Mouse (Mus musculus) liver, embryonic 13.5 days (tissue): ENCODE measurements around the gene Odf2l. TPM values are rescaled to one million over a fixed set of nuclear protein-coding genes. Genes with fewer than 3 reads are reported as not detected.

Experiments
- ATAC-seq: fragments of 200-750 bp; cut with Nextera tagmentation; 2 replicates; pipeline ENCODE4 v1.8.0; 2017; ENCODE audit warnings: low read depth, mild to moderate bottlenecking, moderate number of reproducible peaks, moderate library complexity
- DNase-seq: peaks from one replicate; pipeline ENCODE4 v3.0.0; 2022
- H3K27ac ChIP-seq: fragments of 300-500 bp; sonication (generic); 2 replicates; pipeline ENCODE4 v1.5.1; 2015; ENCODE audit warnings: moderate library complexity, mild to moderate bottlenecking, inconsistent platforms
- H3K27me3 ChIP-seq: fragments of 300-500 bp; sonication (generic); 2 replicates; pipeline ENCODE4 v1.6.1; 2015; ENCODE audit warnings: mild to moderate bottlenecking, inconsistent platforms
- H3K36me3 ChIP-seq: fragments of 300-500 bp; sonication (generic); 2 replicates; pipeline ENCODE4 v1.6.1; 2015; ENCODE audit warnings: mild to moderate bottlenecking, inconsistent platforms
- H3K4me1 ChIP-seq: fragments of 300-500 bp; sonication (generic); replicated peaks from 2 replicates; pipeline ENCODE4 v1.6.1; 2015; ENCODE audit warnings: inconsistent platforms
- H3K4me2 ChIP-seq: fragments of 300-500 bp; sonication (generic); 2 replicates; pipeline ENCODE4 v1.6.1; 2015; ENCODE audit warnings: inconsistent platforms, mild to moderate bottlenecking, moderate library complexity
- H3K4me3 ChIP-seq: fragments of 300-500 bp; sonication (generic); replicated peaks from 2 replicates; pipeline ENCODE4 v1.5.1; 2015; ENCODE audit warnings: mild to moderate bottlenecking, inconsistent platforms
- H3K9ac ChIP-seq: fragments of 300-500 bp; sonication (generic); 2 replicates; pipeline ENCODE4 v1.6.1; 2015; ENCODE audit warnings: mild to moderate bottlenecking, inconsistent platforms
- H3K9me3 ChIP-seq: fragments of 300-500 bp; sonication (generic); replicated peaks from 2 replicates; pipeline ENCODE4 v1.6.1; 2016; ENCODE audit warnings: inconsistent platforms
- WGBS: fragments of 180-500 bp; shearing (Covaris S2); methylation state at CpG from one replicate; pipeline ENCODE4 v1.1.7; 2015; ENCODE audit not compliant: insufficient replicate concordance; 5-methylcytosine and 5-hydroxymethylcytosine counted together
- polyA plus RNA-seq: library from polyadenylated mRNA; unstranded; fragments of >200 nt; fragmentation: Nextera tagmentation; extraction: Ambion mirVana; gene quantifications from 2 replicates; pipeline ENCODE4 v1.2.1, GENCODE M21; 2015

Gene Odf2l
- polyA plus RNA-seq, 1 experiment from 2014 or later, result 7.9 TPM

DNA sequence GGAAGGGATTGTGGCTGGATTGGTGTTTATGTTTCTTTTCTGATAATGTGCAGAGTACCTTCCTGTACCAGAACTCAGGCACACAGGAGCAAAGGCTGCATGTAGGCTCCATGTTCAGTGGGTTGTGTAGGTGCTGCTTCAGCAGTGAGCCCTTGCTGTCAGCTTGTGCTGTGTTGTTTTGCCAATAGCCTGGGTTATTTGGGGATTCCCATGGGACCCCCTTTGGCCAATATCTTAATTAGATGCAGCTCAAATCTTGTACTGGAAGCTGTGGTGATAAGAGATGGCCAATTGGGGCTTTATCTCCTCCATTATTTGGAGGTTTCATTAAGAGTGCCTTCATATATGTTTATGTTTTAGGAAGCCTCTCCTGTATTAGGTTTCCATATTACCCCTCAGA, 24.5 kb downstream of the Odf2l start:
- Histone ChIP-seq H3K9ac (no peak overlapping the region), H3K4me1 (no peaks in the 10 kb centered on the region), H3K9me3 (no peaks in the 10 kb centered on the region), H3K27ac (no peak overlapping the region), H3K4me2 (no peak overlapping the region), H3K27me3 (no peaks in the 10 kb centered on the region), H3K4me3 (no peak overlapping the region), H3K36me3 (no peaks in the 10 kb centered on the region)
- no peak for DNase-seq
- ATAC-seq, result no peak

DNA sequence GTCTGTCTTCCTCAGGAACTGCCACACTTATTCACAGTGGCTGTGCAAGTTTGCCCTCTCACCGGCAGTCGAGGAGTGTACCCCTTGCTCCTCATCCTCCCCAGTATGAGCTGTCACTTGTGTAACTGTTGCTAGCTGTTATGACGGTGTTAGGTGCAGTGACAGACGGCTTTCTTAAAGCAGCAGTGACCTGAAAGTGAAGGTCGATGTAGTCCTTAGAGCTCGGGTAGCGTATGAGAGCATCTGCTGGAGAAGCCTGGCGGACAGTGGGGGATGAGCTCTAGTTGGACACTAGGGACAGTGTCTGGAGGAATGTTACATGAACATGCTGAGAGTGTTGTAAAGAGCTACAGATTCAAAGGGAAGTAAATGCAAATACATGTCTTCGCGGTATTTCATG, 25.5 kb downstream of the Odf2l start:
- ATAC-seq (no peak), DNase-seq (no peak)
- Histone ChIP-seq H3K9ac (no peak overlapping the region), H3K27me3 (no peaks in the 10 kb centered on the region), H3K4me1 (no peaks in the 10 kb centered on the region), H3K36me3 (0 out of 2 replicates have a peak, but pooled peaks cover 1% of the 10 kb centered on the region), H3K9me3 (no peaks in the 10 kb centered on the region), H3K27ac (no peak overlapping the region), H3K4me2 (no peak overlapping the region), H3K4me3 (no peak overlapping the region)
- 85% methylated on average over 10 of the region's 10 CpGs for WGBS

DNA sequence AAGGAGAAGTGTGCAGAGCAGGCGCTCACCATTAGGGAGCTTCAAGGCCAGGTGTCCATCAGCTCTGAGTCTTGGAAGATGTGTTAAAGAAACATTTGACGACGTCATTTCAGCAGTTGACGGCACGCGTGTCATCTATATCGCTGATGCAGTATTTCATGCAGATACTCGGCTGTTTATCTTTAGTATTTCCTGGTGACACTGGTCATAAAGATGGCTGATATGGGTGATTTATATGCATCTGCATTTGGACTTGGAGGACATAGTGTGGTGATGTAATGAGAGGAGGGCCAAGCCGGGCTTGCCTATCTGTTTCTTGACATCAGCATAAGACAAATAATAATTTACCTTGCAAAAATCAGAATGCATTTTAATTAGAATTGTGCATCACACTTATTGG, 28.5 kb downstream of the Odf2l start:
- no peaks in the 10 kb centered on the region for H3K4me1 ChIP-seq
- DNase-seq (no peak), ATAC-seq (no peak)
- no peaks in the 10 kb centered on the region for H3K27me3 ChIP-seq
- no peaks in the 10 kb centered on the region for H3K9me3 ChIP-seq
- no peak overlapping the region for H3K4me2 ChIP-seq
- 85% methylated on average over 9 of the region's 9 CpGs for WGBS
- no peak overlapping the region for H3K4me3 ChIP-seq
- no peak overlapping the region for H3K27ac ChIP-seq
- 0 out of 2 replicates have a peak, but pooled peaks cover 8% of the 10 kb centered on the region for H3K36me3 ChIP-seq
- H3K9ac ChIP-seq, result no peak overlapping the region

DNA sequence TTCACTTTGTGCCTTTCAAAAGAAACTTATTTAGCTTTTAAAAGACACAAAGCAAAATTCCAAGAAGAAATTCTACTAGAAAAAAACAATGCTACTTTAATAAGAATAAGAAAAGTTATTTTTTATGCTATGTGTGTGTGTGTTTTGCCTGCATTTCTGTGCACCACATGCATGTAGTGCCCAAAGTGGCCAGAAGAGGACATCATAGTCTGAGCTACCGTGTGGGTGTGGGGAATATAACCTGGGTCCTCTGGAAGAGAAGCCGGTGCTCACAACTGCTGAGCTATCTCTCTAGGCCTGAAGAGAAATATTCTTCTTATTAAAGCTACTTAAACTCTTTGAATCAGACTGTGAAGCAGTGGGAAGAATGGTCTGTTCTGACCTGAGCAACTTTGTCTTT, 29.1 kb downstream of the Odf2l start:
- DNase-seq, result no peak
- Histone ChIP-seq H3K27me3 (no peaks in the 10 kb centered on the region), H3K4me1 (no peaks in the 10 kb centered on the region), H3K36me3 (0 out of 2 replicates have a peak, but pooled peaks cover 8% of the 10 kb centered on the region), H3K4me3 (no peak overlapping the region), H3K9ac (no peak overlapping the region), H3K9me3 (no peaks in the 10 kb centered on the region), H3K4me2 (no peak overlapping the region), H3K27ac (no peak overlapping the region)
- no peak for ATAC-seq
- 69% methylated on average over 2 of the region's 2 CpGs for WGBS

DNA sequence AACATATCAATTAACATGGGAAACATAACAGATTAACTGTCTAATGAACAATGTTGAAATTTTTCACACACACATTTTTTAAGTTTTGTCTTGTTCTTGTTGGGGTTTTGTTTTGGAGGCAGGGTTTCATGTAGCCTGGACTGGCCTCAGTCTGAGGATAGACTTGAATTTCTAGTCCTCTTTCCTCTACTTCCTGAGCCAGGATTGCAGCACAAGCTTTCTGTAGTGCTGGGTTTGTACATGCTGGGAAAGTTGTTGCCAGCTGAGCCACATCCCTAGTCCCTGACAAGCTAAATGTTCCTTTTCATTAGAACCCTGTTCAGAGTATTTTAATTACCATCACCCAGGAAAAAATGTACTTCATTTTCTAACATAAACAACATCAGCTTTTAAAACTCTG, 29.6 kb downstream of the Odf2l start:
- no peak overlapping the region for H3K9ac ChIP-seq
- DNase-seq, result no peak

DNA sequence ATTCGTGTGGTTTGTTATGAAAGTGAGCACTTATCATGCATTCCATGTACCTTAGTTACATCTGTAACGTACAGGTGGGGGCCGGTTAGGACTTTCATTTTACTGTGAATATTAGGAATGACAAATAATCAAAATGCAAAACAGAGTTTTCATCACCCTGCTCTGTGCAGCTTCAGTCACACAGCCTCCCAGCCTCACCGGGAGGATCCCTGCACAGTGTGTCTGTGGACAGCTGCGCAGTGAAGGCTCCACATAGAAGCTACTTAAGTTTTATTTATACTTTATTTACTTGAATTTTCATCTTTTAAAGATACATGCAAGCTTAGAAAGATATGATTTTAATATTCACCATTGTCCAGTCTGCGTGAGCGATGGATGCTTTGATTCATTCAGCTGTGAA, 32.7 kb downstream of the Odf2l start:
- Histone ChIP-seq H3K4me2 (no peak overlapping the region), H3K27me3 (no peaks in the 10 kb centered on the region), H3K27ac (no peak overlapping the region), H3K4me3 (no peak overlapping the region), H3K9me3 (no peaks in the 10 kb centered on the region), H3K9ac (no peak overlapping the region), H3K4me1 (no peaks in the 10 kb centered on the region), H3K36me3 (0 out of 2 replicates have a peak, but pooled peaks cover 8% of the 10 kb centered on the region)
- WGBS, result 81% methylated on average over 7 of the region's 7 CpGs
- DNase-seq, result no peak
- no peak for ATAC-seq

More for the DNA sequence above, 29.6 kb downstream of the Odf2l start:
- 0 out of 2 replicates have a peak, but pooled peaks cover 8% of the 10 kb centered on the region for H3K36me3 ChIP-seq
- no peaks in the 10 kb centered on the region for H3K9me3 ChIP-seq
- no peak overlapping the region for H3K27ac ChIP-seq
- no peaks in the 10 kb centered on the region for H3K4me1 ChIP-seq
- no peak for ATAC-seq
- H3K27me3 ChIP-seq, result no peaks in the 10 kb centered on the region
- no peak overlapping the region for H3K4me2 ChIP-seq
- no peak overlapping the region for H3K4me3 ChIP-seq

DNA sequence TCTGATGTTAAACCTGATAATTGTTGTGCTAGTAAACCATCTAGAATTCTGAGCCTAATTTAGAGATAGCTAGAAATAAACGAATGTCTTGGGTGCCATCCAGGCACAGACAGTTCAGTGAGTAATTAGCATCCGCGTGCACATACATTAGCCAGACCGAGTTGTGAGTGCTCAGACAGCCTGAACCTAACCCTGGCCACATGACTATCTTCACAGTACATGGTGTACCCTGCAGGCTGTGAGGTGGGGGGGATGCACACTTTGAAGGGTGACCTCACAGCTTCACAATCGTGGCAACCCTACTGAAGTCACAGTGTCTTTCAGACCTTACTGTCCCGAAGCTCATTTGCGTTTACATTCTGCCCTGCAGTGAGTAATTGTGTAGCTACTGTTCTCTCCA, 33.5 kb downstream of the Odf2l start:
- 73% methylated on average over 7 of the region's 7 CpGs for WGBS
- DNase-seq, result no peak
- H3K4me3 ChIP-seq, result no peak overlapping the region

DNA sequence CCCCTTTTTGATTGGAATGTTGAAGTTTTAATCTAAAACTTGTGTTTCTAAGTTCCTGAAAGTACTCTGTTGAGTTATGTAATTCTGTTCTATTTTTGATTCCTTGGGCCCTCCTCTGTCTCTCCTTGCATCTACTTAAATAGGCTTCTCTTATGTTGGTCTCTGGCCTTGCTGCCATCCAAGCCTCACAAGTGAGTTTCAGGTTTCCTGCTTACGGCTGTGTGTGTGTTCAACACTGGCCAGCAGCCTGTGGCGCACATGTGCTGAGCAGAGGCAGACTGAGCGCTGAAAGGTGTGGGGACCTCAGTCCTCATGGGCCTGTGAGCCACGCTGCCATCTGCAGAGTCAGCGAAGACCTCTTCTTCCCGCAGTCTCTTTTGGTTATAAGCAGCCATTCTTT, 38.5 kb downstream of the Odf2l start:
- 81% methylated on average over 6 of the region's 6 CpGs for WGBS
- no peaks in the 10 kb centered on the region for H3K4me1 ChIP-seq
- DNase-seq, result no peak
- no peaks in the 10 kb centered on the region for H3K27me3 ChIP-seq
- no peak for ATAC-seq
- no peaks in the 10 kb centered on the region for H3K9me3 ChIP-seq
- H3K4me2 ChIP-seq, result no peak overlapping the region
- no peak overlapping the region for H3K27ac ChIP-seq
- H3K9ac ChIP-seq, result no peak overlapping the region
- no peaks in the 10 kb centered on the region for H3K36me3 ChIP-seq
- no peak overlapping the region for H3K4me3 ChIP-seq

More for the DNA sequence above, 33.5 kb downstream of the Odf2l start:
- ATAC-seq, result no peak
- Histone ChIP-seq H3K4me2 (no peak overlapping the region), H3K27me3 (no peaks in the 10 kb centered on the region), H3K9me3 (no peaks in the 10 kb centered on the region), H3K36me3 (0 out of 2 replicates have a peak, but pooled peaks cover 8% of the 10 kb centered on the region), H3K27ac (no peak overlapping the region), H3K9ac (no peak overlapping the region), H3K4me1 (no peaks in the 10 kb centered on the region)

DNA sequence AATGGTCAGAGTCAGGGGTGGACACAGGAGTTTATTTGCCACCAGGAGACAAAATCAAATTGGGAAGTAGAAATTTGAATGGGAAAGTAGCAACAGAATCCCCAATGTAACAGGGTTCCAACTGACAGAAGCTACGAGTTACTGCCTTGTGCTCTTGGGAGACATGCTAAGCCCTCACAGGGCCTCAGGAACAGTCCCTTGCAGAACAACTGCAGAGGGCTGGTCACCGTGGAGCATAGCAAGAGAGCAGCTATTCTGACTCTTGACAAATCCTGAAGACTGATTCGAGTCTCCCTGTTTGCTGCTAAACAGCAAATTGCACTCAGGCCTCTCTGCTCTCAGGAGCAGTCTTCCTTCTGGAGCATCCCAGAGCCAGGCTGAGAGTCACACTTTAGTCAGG, 40.1 kb downstream of the Odf2l start:
- Histone ChIP-seq H3K27ac (no peak overlapping the region), H3K9me3 (no peaks in the 10 kb centered on the region), H3K4me1 (no peaks in the 10 kb centered on the region), H3K36me3 (no peaks in the 10 kb centered on the region), H3K4me3 (no peak overlapping the region), H3K27me3 (no peaks in the 10 kb centered on the region), H3K4me2 (no peak overlapping the region), H3K9ac (no peak overlapping the region)
- DNase-seq, result no peak
- no peak for ATAC-seq
- WGBS, result 66% methylated on average over 3 of the region's 3 CpGs

DNA sequence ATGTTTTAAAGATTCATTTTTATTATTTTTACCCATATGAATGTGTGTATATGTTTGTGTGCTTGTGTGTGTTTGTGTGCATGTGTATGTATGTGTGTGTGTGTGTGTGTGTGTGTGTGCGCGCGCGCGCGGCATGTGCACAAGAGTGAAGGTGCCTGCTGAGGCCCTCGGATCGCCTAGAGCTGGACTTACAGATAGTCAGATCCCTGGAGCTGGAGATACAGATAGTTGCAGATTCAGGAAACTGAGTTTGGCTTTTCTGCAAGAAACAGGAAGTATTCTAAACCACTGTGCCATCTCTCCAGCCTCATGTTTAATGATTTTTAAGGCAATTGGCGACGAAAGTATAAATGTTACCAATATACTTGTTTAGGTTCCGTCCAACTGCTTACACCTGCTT, 48.4 kb downstream of the Odf2l start:
- ATAC-seq, result no peak
- WGBS, result 41% methylated on average over 11 of the region's 11 CpGs
- DNase-seq, result no peak

DNA sequence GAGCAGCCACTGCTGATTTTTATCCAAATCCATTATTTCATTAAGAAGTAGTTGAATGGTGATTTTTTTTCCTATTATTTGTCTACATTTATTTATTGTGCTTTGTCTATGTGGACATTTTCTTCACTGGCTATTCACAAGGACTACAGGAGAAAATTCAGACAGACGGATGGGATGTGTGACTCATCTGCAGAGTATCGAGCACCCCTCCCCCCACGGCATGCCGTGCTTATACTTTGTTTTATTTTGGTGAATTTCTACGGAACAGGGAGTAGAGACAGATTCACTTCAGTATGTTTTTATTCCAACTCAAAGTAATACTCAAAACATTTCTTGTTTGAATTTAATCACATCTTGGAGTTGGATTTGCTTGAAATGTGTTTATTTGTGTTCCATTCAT, 49.4 kb downstream of the Odf2l start:
- no peaks in the 10 kb centered on the region for H3K36me3 ChIP-seq
- H3K9me3 ChIP-seq, result no peaks in the 10 kb centered on the region
- ATAC-seq (no peak), DNase-seq (no peak)
- H3K27ac ChIP-seq, result no peak overlapping the region
- no peak overlapping the region for H3K4me2 ChIP-seq
- H3K4me1 ChIP-seq, result no peaks in the 10 kb centered on the region
- no peaks in the 10 kb centered on the region for H3K27me3 ChIP-seq
- H3K4me3 ChIP-seq, result no peak overlapping the region
- 75% methylated on average over 5 of the region's 5 CpGs for WGBS
- no peak overlapping the region for H3K9ac ChIP-seq

More for the DNA sequence above, 48.4 kb downstream of the Odf2l start:
- Histone ChIP-seq H3K27me3 (no peaks in the 10 kb centered on the region), H3K9ac (no peak overlapping the region), H3K36me3 (no peaks in the 10 kb centered on the region), H3K4me2 (no peak overlapping the region), H3K4me1 (no peaks in the 10 kb centered on the region), H3K9me3 (no peaks in the 10 kb centered on the region), H3K4me3 (no peak overlapping the region), H3K27ac (no peak overlapping the region)

DNA sequence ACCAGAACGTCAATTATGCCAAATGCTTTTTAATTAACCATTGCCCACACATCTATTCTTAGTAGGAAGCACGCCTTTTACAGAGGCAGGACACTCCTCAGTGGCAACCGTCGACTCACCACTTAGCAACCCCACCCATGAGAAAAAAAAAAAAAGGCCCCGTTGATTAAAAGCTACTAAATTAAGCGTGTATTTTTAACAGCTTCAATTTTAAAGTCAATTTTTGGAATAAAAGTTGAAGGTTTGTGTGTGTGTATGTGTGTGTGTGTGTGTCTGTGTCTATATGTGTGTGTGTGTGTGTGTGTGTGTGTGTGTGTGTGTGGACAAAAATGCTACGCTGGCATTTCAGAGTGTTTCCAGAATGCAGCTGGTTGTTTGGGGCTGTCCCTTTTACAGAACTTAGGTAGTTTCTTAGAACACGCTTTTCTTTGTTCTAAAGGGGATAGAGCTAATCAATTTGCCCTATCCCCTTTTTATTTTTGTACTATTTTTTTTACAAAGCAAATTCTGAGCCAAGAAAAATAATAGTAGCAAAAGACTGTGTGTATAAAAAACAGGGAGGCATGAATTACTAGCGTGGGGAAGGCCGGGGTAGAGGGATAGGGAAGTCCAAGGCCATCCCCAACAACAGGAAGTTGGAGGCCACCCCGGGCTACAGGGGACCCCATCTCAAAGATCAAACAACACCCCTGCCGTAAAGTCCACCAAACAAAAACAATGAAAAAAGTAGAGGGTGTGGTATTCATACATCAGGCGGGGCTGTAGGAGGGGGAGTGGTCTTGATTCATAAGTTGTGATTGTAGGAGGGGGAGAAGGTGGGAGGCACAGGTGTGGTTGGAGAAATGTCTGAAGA, 50.7 kb downstream of the Odf2l start:
- WGBS, result 51% methylated on average over 13 of the region's 13 CpGs

More for the DNA sequence above, 50.7 kb downstream of the Odf2l start:
- Histone ChIP-seq H3K27me3 (no peaks in the 10 kb centered on the region), H3K9me3 (no peaks in the 10 kb centered on the region), H3K4me1 (no peaks in the 10 kb centered on the region), H3K36me3 (no peaks in the 10 kb centered on the region), H3K4me3 (no peak overlapping the region), H3K9ac (no peak overlapping the region), H3K27ac (no peak overlapping the region), H3K4me2 (no peak overlapping the region)
- ATAC-seq (no peak), DNase-seq (no peak)
